In genomic region chr14:46787454-46787786, GRCm38 (mm10) we compare ENCODE assay signal across 8 mouse cellular contexts. TPM values are rescaled to one million over a fixed set of nuclear protein-coding genes. Genes with fewer than 3 reads are reported as not detected.
DNase-seq lines count a peak whose midpoint lies in the region; ATAC-seq and TF ChIP-seq lines count a peak whose summit lies in the region.

No protein-coding gene starts in this region.

- no peaks in the 10 kb centered on the region for H3K27me3 ChIP-seq in E14TG2a.4 (ENCODE audit: insufficient read depth, low read length)
- no peaks in the 10 kb centered on the region for H3K27me3 ChIP-seq in forebrain, embryonic 10.5 days (ENCODE audit: poor library complexity, severe bottlenecking)
- no peaks in the 10 kb centered on the region for H3K27me3 ChIP-seq in liver, embryonic 11.5 days (replicated peaks; ENCODE audit: control insufficient read depth, insufficient read depth, low read length)

- no peaks in the 10 kb centered on the region for H3K9me3 ChIP-seq in E14TG2a.4 (ENCODE audit: low read length)
- no peaks in the 10 kb centered on the region for H3K9me3 ChIP-seq in forebrain, embryonic 10.5 days
- H3K9me3 ChIP-seq in liver, embryonic 11.5 days (ENCODE audit: control insufficient read depth, low read length): no peaks in the 10 kb centered on the region

- WGBS in forebrain, embryonic 10.5 days: under 1% methylated on average over 11 of the region's 11 CpGs
- WGBS in liver, embryonic 11.5 days: 1% methylated on average over 11 of the region's 11 CpGs

- TF ChIP-seq CTCF in E14TG2a.4 (conservative IDR thresholded peaks at IDR 0.05; ENCODE audit: low read length): no peak

- no peak for ATAC-seq in liver, embryonic 11.5 days (replicated peaks; ENCODE audit: low FRiP score)

- DNase-seq in gastrocnemius, postnatal 10 days: peak; percentile 9
- DNase-seq in gastrocnemius, postnatal 25 days: no peak
- no peak for DNase-seq in forebrain, embryonic 10.5 days (ENCODE audit: extremely low spot score, low spot score)
- no peak for DNase-seq in liver, embryonic 11.5 days (ENCODE audit: low spot score)
- no peak for DNase-seq in right cerebral cortex, postnatal 14 days
- no peak for DNase-seq in thymus, postnatal 25 days
- DNase-seq in layer of hippocampus, adult 18-20 months (ENCODE audit: low spot score in 2 of 2): no peak

- peak overlapping the region; percentile 91 for H3K4me3 ChIP-seq in E14TG2a.4 (replicated peaks; ENCODE audit: low read length)
- peak overlapping the region; percentile 93 for H3K4me3 ChIP-seq in forebrain, embryonic 10.5 days
- H3K4me3 ChIP-seq in liver, embryonic 11.5 days (ENCODE audit: low read depth, low read length): peak overlapping the region; percentile 99

- H3K27ac ChIP-seq in forebrain, embryonic 10.5 days: peak overlapping the region; percentile 100
- peak overlapping the region; percentile 98 for H3K27ac ChIP-seq in liver, embryonic 11.5 days (ENCODE audit: low read depth, low read length)

- H3K36me3 ChIP-seq in E14TG2a.4 (ENCODE audit: insufficient read depth, low read length): peaks cover 19% of the 10 kb centered on the region
- H3K36me3 ChIP-seq in forebrain, embryonic 10.5 days (replicated peaks): peaks cover 30% of the 10 kb centered on the region
- peaks cover 6% of the 10 kb centered on the region; the same call in 1 of the 2 replicates for H3K36me3 ChIP-seq in liver, embryonic 11.5 days (ENCODE audit: control insufficient read depth, insufficient read depth, low read length)

- H3K4me2 ChIP-seq in liver, embryonic 11.5 days: peak overlapping the region; percentile 68

- peaks cover 27% of the 10 kb centered on the region for H3K4me1 ChIP-seq in E14TG2a.4 (replicated peaks; ENCODE audit: low read depth, low read length)
- H3K4me1 ChIP-seq in forebrain, embryonic 10.5 days: peaks cover 25% of the 10 kb centered on the region
- peaks cover 19% of the 10 kb centered on the region for H3K4me1 ChIP-seq in liver, embryonic 11.5 days (replicated peaks; ENCODE audit: control insufficient read depth, insufficient read depth, low read length)

- peak overlapping the region; percentile 100 for H3K9ac ChIP-seq in liver, embryonic 11.5 days (ENCODE audit: low read depth, low read length)

RNA-seq across cellular contexts. Expression of gene Cnih1, which starts 0.8 kb away (rescaled TPM):
- 10 to 100 TPM; 59.6 to 65.7 TPM for total RNA-seq in gastrocnemius, postnatal 10 days (2021)
- 10 to 100 TPM; 48.1 to 52.8 TPM for total RNA-seq in gastrocnemius, postnatal 25 days (2021)
- polyA plus RNA-seq in forebrain, embryonic 10.5 days (2016; fragmentation: Nextera tagmentation; extraction: Ambion mirVana): 204 and 209 TPM in 2 replicates
- polyA plus RNA-seq in liver, embryonic 11.5 days (2014; fragmentation: Nextera tagmentation; extraction: Ambion mirVana): 165 and 171 TPM in 2 replicates
- 10 to 100 TPM; 73.6 to 78.1 TPM for total RNA-seq in layer of hippocampus, adult 18-20 months (2021)

RNA-seq across cellular contexts. Expression of gene Cdkn3, which starts 27.1 kb away (rescaled TPM):
- 1 to 10 TPM; 4.0 to 5.8 TPM for total RNA-seq in gastrocnemius, postnatal 10 days (2021)
- total RNA-seq in gastrocnemius, postnatal 25 days (2021): under 1 TPM; 0.46 TPM
- polyA plus RNA-seq in forebrain, embryonic 10.5 days (2016; fragmentation: Nextera tagmentation; extraction: Ambion mirVana): 42.8 and 53.3 TPM in 2 replicates
- 63.6 and 66.0 TPM in 2 replicates for polyA plus RNA-seq in liver, embryonic 11.5 days (2014; fragmentation: Nextera tagmentation; extraction: Ambion mirVana)
- total RNA-seq in layer of hippocampus, adult 18-20 months (2021): not detected

RNA-seq across cellular contexts. Expression of gene Gmfb, which starts 34.6 kb away (rescaled TPM):
- 10 to 100 TPM; 34.2 to 37.8 TPM for total RNA-seq in gastrocnemius, postnatal 10 days (2021)
- 10 to 100 TPM; 18.8 to 26.1 TPM for total RNA-seq in gastrocnemius, postnatal 25 days (2021)
- polyA plus RNA-seq in forebrain, embryonic 10.5 days (2016; fragmentation: Nextera tagmentation; extraction: Ambion mirVana): 106 and 107 TPM in 2 replicates
- polyA plus RNA-seq in liver, embryonic 11.5 days (2014; fragmentation: Nextera tagmentation; extraction: Ambion mirVana): 71.2 and 78.2 TPM in 2 replicates
- 100 to 1,000 TPM; 149 to 160 TPM for total RNA-seq in layer of hippocampus, adult 18-20 months (2021)

RNA-seq across cellular contexts. Expression of gene Cgrrf1, which starts 44.5 kb away (rescaled TPM):
- total RNA-seq in gastrocnemius, postnatal 10 days (2021): 10 to 100 TPM; 37.3 to 38.6 TPM
- total RNA-seq in gastrocnemius, postnatal 25 days (2021): 10 to 100 TPM; 48.6 to 51.3 TPM
- 34.5 and 35.8 TPM in 2 replicates for polyA plus RNA-seq in forebrain, embryonic 10.5 days (2016; fragmentation: Nextera tagmentation; extraction: Ambion mirVana)
- 23.1 and 24.4 TPM in 2 replicates for polyA plus RNA-seq in liver, embryonic 11.5 days (2014; fragmentation: Nextera tagmentation; extraction: Ambion mirVana)
- 10 to 100 TPM; 21.5 to 23.9 TPM for total RNA-seq in layer of hippocampus, adult 18-20 months (2021)
